Mouse (Mus musculus): ENCODE results near the gene Il13. TPM values are rescaled to one million over a fixed set of nuclear protein-coding genes. Genes with fewer than 3 reads are reported as not detected.

Il13 gene
- total RNA-seq, 4 experiments from 2014 or later, result not detected

DNA sequence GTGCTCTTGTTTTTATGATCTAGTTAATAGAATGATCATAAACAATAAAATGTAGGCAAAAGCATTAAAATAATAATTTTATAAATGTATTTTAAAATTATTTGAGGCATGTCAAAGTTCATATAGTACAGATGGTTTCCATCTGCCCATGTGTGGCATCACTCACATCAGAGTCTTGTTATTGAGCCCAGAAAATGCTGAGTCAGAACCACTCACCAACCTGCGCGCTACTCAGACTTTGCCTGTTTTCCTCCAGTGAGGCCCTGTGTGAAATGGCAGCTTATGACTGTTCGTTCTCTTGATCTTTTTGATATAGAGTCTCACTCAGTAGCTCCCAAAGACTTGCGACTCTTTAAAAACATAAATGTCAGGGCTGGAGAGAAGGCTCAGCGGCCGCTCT lies 49.0 kb downstream of the Il13 start:
- no peak for DNase-seq (ENCODE audit: low spot score in 2 of 2)

DNA sequence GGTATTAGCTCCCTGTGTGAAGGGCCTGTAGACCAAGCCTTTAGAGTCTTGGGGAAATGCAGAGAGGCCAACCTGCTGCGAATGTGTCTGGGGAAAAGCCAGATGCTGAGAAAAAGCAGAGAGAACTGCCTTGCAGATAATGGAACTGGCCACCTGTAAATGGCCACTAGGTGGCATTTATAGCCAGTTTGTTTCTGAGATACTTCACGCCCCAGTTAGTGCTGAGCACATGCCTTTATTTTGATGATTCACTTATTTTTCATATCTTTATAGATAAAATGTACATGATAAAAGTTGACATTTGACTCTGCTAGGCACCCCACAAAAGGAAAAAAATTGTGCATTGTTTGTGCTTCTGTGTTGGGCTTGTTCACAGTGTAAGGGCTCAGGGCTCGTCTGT lies 49.7 kb downstream of the Il13 start:
- no peak for DNase-seq (ENCODE audit: low spot score in 2 of 2)

DNA sequence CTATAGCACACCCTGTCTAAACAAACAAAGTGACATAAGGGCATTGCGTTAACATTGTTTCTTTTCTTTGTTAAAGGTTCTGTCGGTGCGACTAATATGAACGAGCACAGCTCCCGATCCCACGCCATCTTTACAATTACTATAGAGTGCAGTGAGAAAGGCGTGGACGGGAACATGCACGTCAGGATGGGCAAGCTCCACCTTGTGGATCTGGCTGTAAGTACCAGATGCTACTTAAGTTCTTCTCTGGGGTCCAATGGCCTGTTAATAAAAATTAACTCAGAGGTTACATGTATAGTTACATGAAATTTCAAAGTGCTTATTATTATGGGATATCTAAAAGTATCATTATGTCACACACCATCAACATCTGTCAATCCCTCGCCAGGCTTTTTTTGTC lies 51.4 kb downstream of the Il13 start:
- no peak for DNase-seq (ENCODE audit: low spot score in 2 of 2)

Other genes starting within 250 kb of the Il13 start
- gene Leap2, start 211.5 kb downstream of the Il13 start, total RNA-seq (2022), result not detected
- gene Uqcrq, start 203.9 kb downstream of the Il13 start, total RNA-seq (2022), result 1,000 to 10,000 TPM; 1,108 to 1,285 (median 1,159) TPM
- under 1 TPM; 0.27 to 0.56 (median 0.28) TPM for gene Gdf9, start 203.7 kb downstream of the Il13 start, total RNA-seq (2022)
- gene Gm10447, start 177.6 kb downstream of the Il13 start, total RNA-seq (2022), result under 1 TPM in 1 of 4 experiments, not detected in 3; 0.11 TPM
- gene Shroom1, start 177.5 kb downstream of the Il13 start, total RNA-seq (2022), result 1 to 10 TPM in 1 of 4 experiments, under 1 TPM in 3; 0.29 to 1.2 (median 0.74) TPM
- gene Gm9837, start 164.2 kb downstream of the Il13 start, total RNA-seq (2022), result not detected
- not detected for gene Gm9945, start 154.5 kb downstream of the Il13 start, total RNA-seq (2022)
- gene Sowaha, start 154.4 kb downstream of the Il13 start, total RNA-seq (2022), result under 1 TPM in 1 of 4 experiments, not detected in 3; 0.13 TPM
- 1 to 10 TPM; 4.5 to 8.4 (median 7.1) TPM for gene Sept8, start 115.4 kb downstream of the Il13 start, total RNA-seq (2022)
- 1 to 10 TPM; 3.0 to 6.8 (median 4.0) TPM for gene Kif3a, start 67.3 kb downstream of the Il13 start, total RNA-seq (2022)
- gene Il4, start 16.0 kb downstream of the Il13 start, total RNA-seq (2022), result not detected
- 1 to 10 TPM; 3.8 to 4.7 (median 4.5) TPM for gene Rad50, start 72.6 kb upstream of the Il13 start, total RNA-seq (2022)
- not detected for gene Il5, start 86.1 kb upstream of the Il13 start, total RNA-seq (2022)
- 1 to 10 TPM; 3.2 to 5.8 (median 4.4) TPM for gene Irf1, start 135.3 kb upstream of the Il13 start, total RNA-seq (2022)
- gene Gm17334, start 138.5 kb upstream of the Il13 start, total RNA-seq (2022), result under 1 TPM in 2 of 4 experiments, not detected in 2; 0.34 to 0.48 TPM
- 1 to 10 TPM in 2 of 4 experiments, under 1 TPM in 2; 0.36 to 2.1 (median 1.3) TPM for gene Gm12216, start 224.6 kb upstream of the Il13 start, total RNA-seq (2022)

All from gastrocnemius, adult 8-10 months (tissue).